Mouse (Mus musculus) cerebellum, postnatal 25 days (tissue): Measurements from ENCODE around the gene Kcng3.
A peak's percentile ranks its signal among the peaks of the same experiment; 100 is the strongest.

ENCODE experiments used
- DNase-seq, 2 experiments: peaks; one replicate each; pipeline ENCODE4 v3.0.0; 2021; ENCODE audit warnings: mixed read lengths in 2 of 2

Gene Kcng3

DNA sequence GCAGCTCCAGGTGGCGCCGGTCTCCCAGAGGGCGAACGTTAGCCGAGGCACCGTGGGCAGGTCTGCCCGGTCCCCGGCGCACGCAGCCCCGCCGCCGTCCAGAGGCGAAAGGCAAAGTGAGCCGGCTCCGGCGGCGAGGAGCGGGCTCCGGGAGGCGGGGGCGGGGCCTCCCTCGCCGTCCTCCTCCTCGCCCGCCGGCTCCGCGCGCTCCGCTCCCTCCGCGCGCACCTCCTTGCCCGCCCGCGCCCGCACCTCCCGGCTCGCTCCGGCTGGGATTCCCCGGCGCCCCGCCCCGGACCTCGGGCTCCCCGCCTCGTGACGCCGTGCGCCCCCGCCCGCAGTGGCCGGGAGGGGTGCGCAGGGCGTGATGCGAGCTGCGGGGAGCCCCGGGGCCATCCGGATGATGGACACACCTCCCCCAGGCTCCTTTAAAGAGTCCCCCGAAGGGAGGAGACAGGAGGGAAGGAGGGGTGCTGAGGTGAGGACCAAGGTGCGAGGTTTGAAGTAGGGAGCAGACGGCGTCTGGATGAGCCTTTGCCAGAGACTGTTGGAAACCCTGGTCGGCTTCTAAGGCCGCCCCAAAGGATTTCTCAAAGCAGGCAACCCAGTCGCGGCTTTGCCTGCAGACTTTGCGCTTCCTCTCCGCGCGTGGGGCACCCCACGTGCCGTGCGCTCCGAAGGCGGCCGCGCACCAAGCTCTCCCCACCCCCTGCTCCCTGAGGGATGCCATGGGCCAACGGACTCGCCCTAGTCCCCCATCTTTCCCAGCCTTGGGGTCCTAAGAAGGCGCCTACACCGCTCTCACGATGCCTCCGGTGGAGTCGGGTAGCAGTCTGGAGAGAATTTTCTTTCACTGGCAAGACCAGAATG, at the start of gene Kcng3:
Gene Kcng3 (minus strand): TSS at position 113 of the 870 bp plus-strand sequence.
- peak; percentile 7 to 17 for DNase-seq

DNA sequence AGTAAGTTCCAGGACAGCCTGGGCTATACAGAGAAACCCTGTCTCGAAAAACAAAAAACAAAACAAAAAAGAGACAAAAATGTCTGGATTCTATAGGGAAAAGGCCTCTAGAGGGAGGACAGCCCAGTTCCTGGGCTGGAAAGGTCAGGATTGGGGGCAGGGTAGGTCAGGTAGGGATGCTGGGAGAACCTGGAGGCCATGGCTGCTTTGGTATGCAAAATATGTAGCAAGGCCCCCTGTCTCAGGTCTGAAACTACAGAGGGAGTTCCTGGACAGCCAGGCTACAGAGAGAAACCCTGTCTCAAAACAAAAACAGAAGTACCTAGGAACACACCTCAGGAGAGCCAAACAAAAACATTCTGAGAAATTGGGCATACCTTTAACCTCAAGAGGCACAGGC, 45.7 kb upstream of the Kcng3 start:
- no peak for DNase-seq

DNA sequence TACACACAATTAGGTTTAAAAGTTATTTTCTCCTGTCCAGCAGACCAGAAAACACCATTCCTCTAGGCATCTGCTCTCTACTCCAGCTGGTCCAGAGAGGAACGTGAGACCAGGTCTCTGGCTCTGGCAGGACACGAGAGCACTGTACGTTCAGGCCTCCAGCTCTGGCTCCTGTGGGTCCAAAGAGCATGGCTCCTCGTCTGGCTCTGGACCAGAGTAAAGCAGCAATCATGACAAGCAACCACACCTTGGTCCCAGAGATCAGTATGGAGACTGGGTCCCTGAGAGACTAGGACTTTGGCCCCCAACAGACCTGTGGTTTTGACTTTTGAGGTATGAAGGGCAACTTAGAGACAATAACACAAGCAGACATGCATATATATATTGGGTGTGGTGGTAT, 41.0 kb upstream of the Kcng3 start:
- no peak for DNase-seq

DNA sequence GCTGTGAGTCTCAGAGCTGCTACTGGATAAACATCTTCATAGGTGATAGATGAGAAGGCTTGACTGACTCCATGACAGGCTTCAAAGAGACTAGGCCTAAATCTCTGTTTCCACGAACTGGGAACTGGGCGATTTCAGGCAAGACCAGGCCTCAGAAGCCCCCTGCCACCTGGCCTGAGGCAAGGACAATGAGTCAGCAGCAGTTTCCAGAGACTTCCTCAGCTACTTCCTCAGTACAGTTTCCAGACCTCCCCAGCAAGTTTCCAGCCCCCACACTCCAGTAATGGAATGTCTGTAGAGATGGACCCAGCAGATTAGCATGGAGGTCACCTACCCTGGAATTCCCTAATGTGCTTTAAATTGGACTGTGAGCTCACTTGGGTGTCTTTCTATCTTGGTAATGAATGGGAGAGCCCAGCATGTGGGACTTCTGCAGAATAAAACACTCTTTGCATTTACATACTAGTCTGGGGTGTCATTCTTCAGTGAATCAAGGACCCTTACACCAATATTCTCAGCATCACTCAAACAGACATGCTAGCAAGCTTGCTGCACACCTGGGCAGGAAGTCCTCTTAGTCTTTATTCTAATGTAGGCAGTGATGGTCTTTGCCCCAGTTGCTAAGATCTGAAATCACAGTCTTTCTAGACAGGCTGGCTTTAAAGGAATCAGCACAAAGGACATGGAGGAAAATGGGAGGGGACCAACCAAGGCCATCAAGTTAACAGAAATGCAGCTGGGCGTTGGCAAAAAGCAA, 36.4 kb upstream of the Kcng3 start:
- DNase-seq = no peak

DNA sequence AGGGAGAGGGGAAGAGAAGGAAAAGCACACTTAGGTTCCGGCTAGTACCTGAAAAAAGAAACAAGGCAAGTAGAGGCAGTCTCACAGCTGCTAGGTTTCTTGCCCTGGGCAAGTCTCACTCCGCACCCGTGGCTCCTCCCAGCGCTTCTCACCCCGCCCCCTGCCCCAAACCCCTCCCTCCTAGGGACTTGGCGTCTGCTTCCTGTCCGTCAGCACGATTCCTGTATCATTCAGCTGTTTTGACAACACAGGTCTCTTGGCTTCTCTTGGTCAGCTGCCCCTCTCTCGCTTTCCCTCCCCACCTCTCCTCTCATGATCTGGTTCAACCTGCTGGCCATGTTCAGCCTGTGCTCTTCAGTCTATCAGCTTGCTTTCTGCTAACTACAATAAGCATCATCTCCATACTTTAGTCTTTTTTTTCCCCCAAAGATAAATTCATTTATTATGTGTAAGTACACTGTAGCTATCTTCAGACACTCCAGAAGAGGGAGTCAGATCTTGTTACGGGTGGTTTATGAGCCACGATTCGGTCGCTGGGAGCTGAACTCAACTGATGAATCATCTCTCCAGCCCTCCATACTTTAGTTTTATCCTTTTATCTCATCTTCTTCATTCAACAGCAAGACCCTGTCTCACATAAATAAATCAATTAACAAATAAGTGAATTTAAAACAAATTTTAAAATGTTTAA, 35.0 kb upstream of the Kcng3 start:
- no peak for DNase-seq

DNA sequence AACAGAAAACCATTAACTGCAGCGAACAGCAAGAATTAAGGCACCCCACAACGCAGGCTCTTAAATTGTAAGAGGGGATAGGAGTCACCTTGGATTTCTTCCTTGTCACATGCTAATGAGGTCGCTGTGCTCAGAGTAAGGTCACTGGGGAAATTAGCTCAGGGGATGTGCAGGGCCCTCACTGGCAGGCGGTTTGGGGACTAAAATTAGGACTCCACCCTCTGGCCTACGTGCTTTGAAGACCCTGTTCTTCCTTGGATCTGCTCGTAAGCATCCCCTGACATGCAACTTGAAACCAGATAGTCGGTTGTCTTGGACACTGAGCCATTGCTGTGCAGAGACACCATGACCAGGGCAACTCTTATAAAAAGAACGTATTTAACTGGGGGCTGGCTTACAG, 33.1 kb upstream of the Kcng3 start:
- DNase-seq = no peak

DNA sequence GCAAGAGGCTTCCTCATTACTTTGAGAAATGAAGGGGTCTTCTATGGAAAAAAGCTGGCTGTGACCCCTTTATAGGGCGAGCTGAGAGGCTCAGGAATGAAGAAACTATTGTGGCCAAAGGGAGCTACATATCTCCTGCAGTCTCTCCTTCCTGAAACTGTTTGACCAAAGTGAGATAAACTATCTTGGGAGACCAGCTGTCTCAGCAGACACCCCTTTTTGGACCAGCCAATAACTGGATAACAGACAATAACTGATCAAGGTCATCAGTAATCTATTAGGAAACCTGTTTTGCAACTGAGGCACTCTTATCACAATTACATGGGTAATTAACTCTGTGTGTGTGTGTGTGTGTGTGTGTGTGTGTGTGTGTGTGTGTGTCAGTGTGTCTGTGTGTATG, 27.2 kb upstream of the Kcng3 start:
- DNase-seq = no peak

DNA sequence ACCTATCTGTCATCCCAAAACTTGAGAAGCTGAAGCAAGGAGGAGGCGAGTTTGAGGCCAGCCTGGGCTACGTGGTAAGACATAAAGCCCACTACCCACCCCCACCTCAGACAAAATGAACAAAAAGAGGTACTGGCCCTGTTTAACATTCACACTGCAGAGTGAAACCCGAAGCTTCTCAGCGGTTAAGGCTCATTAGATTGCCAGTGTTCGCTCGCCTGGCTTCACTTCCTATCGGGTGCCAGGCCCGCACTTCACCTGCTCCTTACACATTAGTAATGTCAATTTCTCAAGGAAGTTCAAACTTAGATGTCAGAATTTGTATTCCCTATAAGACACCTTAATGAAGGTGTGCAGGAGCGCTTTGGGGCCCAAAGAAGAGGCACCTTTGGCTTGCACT, 25.7 kb upstream of the Kcng3 start:
- DNase-seq = no peak

DNA sequence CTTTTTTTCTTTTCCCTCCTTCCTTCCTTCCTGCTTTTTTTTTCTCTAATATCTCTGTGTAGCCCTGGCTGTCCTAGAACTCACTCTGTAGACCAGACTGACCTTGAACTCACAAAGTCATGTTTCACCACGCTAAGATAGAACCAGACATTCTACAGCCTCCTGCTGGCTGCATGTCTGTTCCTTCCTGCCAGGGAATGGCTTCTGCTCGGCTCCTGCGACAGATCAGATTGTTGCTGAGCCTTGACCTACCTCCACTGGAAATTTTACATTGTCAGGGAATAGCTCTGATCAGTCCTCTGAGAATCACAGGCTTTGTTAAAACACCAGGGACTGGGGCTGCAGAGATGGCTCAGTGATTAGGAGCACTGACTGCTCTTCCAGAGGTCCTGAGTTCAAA, 24.0 kb upstream of the Kcng3 start:
- no peak for DNase-seq

DNA sequence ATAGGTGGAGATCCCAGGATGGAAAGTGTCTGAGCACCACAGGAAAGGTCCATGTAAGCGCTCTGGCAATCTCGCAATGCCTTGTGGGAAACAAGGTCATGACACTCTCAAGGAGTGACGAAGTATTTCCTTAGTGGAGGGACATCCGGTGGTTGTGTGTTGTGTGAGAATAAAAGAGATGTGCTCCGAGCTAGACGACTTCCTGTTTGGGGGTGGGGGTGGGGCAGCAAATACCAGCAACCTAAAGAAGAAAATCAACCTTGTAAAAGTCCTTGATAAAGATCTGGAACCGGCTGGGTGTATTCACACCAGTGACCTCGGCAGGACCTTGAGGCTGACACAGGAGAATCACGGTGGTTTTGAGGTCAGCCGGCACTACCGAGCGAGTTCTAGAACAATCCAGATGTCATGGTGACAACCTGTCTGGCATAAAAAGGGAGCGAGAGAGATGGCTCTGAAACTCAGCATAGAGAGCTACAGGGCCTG, 23.0 kb upstream of the Kcng3 start:
- DNase-seq = no peak

DNA sequence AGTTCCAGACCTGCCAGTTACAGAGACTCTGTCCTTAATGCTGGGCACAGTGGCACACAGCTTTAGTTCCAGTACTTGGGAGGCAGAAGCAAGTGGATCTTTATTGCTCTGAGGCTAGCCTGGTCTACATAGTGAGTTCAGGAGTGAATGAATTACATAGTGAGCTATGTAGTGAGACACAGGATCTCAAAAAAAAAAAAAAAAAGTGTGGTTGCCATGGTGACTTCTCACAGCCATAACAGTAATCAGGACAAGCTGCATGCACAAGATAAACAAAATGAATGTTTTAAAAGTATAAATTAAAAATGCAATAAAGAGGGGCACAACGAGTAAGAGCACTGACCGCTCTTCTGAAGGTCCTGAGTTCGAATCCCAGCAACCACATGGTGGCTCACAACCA, 21.9 kb upstream of the Kcng3 start:
- DNase-seq = no peak

DNA sequence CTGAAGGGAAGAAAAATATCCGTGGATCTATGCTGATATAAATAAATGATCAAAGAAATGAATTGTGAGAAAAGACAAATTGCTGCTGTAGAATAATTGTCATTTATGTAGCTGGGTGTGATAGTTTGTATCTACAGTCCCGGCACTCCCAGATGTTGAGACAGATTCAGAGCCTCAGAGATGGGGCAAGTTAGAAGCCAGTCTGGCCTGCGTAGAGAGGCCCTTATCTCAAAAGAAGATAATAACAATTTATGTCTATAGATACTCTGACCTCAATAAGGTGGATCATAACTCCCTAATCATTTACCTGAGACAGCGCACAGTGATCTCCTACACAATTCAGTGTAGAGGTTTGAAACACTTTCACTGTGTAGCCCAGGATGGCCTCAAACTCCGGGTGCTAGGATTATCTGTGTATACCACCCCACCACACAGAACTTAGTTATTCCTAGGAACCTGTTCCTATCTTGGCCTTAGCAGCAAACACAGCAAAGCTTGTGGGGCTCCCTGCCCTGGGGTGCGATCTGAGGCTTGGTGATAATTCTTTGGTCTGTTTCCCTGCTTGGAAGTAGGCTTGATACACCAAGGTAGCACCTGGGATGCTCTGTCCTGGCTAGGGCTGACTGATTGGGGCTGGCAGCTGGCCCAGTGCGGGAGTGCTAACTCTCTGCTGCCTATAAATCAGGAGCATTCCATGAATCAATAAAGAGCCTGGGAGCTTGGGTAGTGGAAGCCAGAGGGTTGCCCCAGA, 19.4 kb upstream of the Kcng3 start:
- DNase-seq = no peak

DNA sequence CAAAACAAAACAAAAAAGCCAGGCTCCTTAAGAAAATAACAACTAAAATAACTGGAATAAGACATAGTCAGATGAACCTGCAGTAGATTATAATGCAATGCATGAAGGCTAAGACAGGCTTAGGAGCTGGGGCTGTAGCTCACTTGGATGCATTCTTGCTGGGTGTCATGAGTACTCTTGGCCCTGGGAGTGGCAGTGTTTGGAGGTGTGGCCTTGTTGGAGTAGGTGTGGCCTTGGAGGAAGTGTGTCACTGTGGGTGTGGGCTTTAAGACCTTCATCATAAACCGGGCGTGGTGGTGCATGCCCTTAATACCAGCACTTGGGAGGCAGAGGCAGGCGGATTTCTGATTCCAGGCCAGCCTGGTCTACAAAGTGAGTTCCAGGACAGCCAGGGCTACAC, 18.3 kb upstream of the Kcng3 start:
- no peak for DNase-seq

DNA sequence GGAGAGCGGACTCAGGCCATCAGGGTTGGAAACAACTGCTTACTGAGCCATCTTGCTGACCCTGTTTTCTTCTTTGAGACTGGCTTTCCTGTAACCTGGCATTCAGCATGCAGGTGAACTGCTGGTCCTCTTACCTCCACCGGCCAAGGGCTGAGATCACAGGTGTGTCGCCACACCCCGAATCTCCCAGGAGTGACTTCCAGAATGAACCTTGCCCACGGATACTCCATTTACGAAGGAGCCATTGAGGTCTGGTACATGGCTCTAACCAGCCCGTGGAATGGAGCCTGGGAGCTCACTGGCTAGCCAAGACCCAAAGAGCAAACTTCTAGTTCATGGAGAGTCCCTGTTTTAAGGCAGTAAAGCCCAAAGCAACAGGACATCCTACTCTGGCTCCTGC, 15.7 kb upstream of the Kcng3 start:
- DNase-seq = no peak

DNA sequence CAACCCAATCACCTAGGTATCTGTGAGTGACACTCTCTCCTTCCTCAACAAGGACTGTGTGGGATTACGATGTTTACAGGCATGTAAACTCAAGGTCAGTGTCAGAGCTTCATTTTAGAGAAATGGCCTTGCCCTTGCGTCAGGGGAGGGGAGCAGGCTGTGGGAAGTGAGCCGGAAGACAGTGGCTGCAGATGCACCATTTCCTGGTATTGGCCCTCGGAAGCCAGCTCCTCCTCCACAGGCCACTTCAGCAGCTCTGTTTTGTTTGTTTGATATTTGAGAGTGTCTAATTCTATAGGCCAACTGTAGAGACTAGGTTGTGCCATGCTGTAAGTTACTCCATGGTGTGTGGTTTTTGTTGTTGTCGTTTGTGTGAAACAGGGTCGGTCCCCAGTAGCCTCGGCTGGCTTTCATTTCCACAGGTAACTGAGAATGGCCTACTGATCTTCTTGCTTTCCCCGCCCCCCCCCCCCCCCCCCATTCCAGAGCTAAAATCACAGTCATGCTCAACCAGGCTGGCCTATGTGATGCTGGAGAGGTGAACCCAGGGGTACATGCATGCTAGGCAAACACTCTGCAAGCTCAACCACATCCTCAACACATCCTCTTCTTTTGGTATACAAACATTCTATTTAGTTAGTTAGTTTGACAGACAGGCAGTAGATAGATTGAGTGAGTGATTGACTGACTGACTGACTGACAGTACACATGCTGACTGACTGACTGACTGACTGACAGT, 14.9 kb upstream of the Kcng3 start:
- no peak for DNase-seq

DNA sequence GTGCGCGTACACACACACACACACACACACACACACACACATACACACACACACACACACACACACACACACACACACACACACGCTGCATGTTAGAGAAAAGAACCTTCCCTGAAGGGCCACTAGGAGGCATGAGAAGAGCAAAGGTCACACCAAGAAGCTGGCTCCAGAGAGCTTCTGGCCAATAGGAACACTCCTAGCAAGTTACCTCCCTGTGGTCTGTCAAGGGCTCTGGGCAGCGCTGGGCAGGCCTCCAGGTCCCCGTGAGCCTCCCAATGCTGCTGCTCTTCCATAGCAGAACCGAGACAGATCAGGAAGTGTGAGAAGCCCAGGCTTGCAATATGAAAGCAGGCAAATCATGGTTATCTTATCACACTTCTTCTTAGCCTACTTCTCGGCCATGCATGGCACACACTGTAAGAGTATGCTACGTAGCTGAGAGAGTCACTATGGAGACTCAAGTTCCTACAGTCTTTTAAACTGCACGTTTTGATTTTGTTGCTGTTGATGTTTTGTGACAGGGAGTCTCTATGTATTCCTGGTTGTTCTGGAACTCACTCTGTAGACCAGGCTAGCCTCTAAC, 13.6 kb upstream of the Kcng3 start:
- no peak for DNase-seq

DNA sequence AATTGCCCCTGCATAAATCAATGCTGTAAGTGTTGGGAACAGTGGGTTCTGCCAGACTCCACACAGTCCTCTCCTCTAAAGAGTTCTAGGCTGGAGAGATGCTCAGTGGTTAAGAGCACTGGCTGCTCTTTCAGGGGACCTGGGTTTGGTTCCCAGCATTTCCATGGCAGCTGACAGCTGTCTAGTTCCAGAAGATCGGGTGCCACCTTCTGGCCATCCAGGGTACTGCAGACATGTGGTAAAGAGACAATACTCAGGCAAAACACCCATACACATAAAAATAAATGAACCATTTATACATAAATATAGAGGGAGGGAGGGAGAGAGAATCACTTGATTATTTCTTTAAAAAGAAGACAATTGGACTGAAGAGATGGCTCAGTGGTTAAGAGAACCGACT, 5.7 kb upstream of the Kcng3 start:
- peak in 1 of 2 experiments; percentile 50 for DNase-seq

DNA sequence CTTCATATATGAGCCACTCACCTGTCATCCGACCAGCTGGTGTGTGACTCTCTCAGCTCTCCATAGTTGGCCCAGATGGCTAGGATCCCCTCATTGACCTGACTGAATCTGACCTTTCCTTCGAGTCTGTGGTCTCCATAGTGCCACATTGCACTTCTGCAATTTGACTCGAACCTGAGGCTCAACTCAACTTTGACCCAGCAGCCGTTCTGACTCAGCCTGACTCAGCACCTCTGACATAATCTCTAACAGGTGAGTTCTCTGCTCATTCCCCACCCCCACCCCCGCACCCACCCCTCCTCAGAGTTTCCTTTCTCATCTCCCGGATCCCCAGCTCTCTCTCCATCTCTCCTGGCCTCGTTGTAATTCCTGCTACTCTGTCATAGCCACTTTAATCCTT, 4.7 kb upstream of the Kcng3 start:
- DNase-seq = no peak

DNA sequence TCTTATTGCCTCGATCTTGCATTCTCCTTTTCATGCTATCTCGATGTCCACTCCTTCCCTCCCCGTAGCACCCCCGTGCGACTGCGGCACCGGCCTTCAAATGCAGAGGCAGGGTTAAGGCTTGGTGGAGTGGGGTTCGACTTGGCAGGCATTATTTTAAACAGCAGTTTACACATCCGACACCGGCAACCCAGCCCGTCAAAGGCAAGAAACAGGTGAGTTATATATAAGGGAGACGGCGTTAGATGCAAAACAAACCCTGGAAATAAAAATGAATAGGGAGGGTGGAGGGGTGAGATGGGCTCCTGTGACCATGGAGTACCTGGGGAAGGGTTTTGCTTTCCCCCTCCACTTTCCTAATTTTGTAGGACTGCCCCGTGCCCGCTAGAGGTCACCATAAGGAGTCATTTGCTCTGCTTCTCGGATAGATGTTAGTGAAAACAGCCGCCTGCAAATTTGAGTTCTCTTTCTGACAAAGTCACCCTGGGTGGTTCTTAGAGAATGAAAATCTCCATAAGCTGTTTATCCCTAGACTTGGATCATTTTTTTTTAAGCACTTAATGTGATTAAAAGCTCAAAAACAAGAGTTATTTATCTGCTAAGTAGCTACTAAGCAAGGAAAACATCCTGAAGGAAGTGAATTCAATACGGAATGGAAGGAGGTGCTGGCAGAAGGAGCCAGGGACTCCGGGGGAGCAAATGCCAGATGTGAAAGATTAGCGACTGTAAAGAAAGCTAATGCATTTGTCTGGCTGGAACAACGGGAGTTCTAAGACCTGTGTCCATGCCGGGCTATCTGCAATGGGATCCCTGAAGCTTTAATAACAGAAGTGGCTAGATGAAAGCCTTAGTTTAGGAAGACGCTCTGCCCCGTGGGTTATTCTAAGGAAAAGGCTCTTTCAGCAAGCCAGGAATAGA, 1.2 kb upstream of the Kcng3 start:
- DNase-seq = peak; percentile 58 to 76
